Mouse (Mus musculus): ENCODE data around the gene Gm11992. TPM values are rescaled to one million over a fixed set of nuclear protein-coding genes. Genes with fewer than 3 reads are reported as not detected.

The Gm11992 gene
- polyA plus RNA-seq, 1 experiment from 2014 or later, result 0.79 TPM

DNA sequence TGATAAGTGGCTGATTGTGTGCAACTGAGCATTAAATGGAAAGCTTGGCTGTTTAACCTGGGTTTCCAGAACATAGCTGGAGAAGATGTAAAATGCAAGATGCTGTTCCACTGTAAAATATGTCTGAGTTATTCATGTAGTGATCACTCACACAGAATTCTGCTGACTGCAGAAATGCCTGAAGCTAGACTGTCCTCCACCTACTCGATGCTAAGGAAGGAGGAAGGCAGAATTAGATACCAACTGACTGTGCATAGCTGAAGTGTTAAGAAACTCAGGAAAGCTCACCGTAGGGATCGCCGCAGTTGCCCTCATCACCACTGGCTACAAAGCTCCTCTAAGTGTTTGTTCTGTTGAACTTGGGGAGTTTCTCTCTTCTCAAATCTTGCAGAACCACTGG, 9.3 kb downstream of the Gm11992 start:
- H3K9ac ChIP-seq (ENCODE audit: low read depth, low read length), result no peak overlapping the region
- H3K9me3 ChIP-seq (ENCODE audit: control insufficient read depth, low read length), result no peaks in the 10 kb centered on the region
- H3K36me3 ChIP-seq (ENCODE audit: control insufficient read depth, insufficient read depth, low read length), result no peaks in the 10 kb centered on the region
- ATAC-seq (ENCODE audit: low FRiP score) (no peak), DNase-seq (ENCODE audit: low spot score) (no peak)
- H3K27ac ChIP-seq (ENCODE audit: low read depth, low read length), result no peak overlapping the region
- H3K4me1 ChIP-seq (replicated peaks; ENCODE audit: control insufficient read depth, insufficient read depth, low read length), result no peaks in the 10 kb centered on the region
- H3K27me3 ChIP-seq (ENCODE audit: control insufficient read depth, insufficient read depth, low read length), result no peaks in the 10 kb centered on the region
- no peak overlapping the region for H3K4me3 ChIP-seq (ENCODE audit: low read depth, low read length)
- 97% methylated on average over 4 of the region's 4 CpGs for WGBS
- H3K4me2 ChIP-seq (replicated peaks; ENCODE audit: low read depth, low read length), result no peak overlapping the region

- WGBS, result 62% methylated on average over 1 of the region's 1 CpGs
- no peaks in the 10 kb centered on the region for H3K4me1 ChIP-seq (replicated peaks; ENCODE audit: control insufficient read depth, insufficient read depth, low read length)
Observed at GRCm38 (mm10) chr11:9060029-9060428, 11.6 kb downstream of the Gm11992 start.

DNA sequence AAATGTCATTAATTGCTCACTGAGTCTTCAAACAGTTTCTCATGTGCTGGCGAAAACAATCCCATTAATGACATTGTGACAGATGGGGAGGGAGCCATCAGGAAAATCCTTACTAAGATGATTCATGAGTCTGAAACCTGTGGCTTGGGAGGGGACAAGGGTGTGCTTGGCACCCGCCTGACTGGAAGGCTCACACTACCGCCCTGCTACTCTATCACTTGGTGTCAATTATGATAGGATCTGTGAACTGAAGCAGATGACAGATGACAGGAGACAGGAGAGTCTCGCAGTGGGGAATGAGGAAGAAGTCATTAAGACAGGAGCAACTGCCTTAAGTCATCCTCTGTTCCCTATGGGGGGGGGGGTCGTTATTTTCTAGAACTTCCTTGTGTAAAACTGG, 12.1 kb downstream of the Gm11992 start:
- no peak for ATAC-seq (ENCODE audit: low FRiP score)
- DNase-seq (ENCODE audit: low spot score), result no peak
- H3K4me1 ChIP-seq (replicated peaks; ENCODE audit: control insufficient read depth, insufficient read depth, low read length), result no peaks in the 10 kb centered on the region
- H3K9me3 ChIP-seq (ENCODE audit: control insufficient read depth, low read length), result no peaks in the 10 kb centered on the region
- no peaks in the 10 kb centered on the region for H3K27me3 ChIP-seq (ENCODE audit: control insufficient read depth, insufficient read depth, low read length)
- no peak overlapping the region for H3K4me2 ChIP-seq (replicated peaks; ENCODE audit: low read depth, low read length)
- no peak overlapping the region for H3K27ac ChIP-seq (ENCODE audit: low read depth, low read length)
- H3K4me3 ChIP-seq (ENCODE audit: low read depth, low read length), result no peak overlapping the region
- no peaks in the 10 kb centered on the region for H3K36me3 ChIP-seq (ENCODE audit: control insufficient read depth, insufficient read depth, low read length)
- WGBS, result 72% methylated on average over 5 of the region's 5 CpGs
- no peak overlapping the region for H3K9ac ChIP-seq (ENCODE audit: low read depth, low read length)

More at GRCm38 (mm10) chr11:9060029-9060428, 11.6 kb downstream of the Gm11992 start:
- no peak overlapping the region for H3K4me2 ChIP-seq (replicated peaks; ENCODE audit: low read depth, low read length)
- H3K36me3 ChIP-seq (ENCODE audit: control insufficient read depth, insufficient read depth, low read length), result no peaks in the 10 kb centered on the region
- H3K9ac ChIP-seq (ENCODE audit: low read depth, low read length), result no peak overlapping the region
- ATAC-seq (ENCODE audit: low FRiP score) (no peak), DNase-seq (ENCODE audit: low spot score) (no peak)
- no peak overlapping the region for H3K27ac ChIP-seq (ENCODE audit: low read depth, low read length)
- no peaks in the 10 kb centered on the region for H3K27me3 ChIP-seq (ENCODE audit: control insufficient read depth, insufficient read depth, low read length)
- H3K9me3 ChIP-seq (ENCODE audit: control insufficient read depth, low read length), result no peaks in the 10 kb centered on the region
- H3K4me3 ChIP-seq (ENCODE audit: low read depth, low read length), result no peak overlapping the region

GRCm38 (mm10) chr11:9076444-9076843, 28.1 kb downstream of the Gm11992 start:
- Histone ChIP-seq H3K4me3 (ENCODE audit: low read depth, low read length) (no peak overlapping the region), H3K27me3 (ENCODE audit: control insufficient read depth, insufficient read depth, low read length) (no peaks in the 10 kb centered on the region), H3K9ac (ENCODE audit: low read depth, low read length) (no peak overlapping the region), H3K9me3 (ENCODE audit: control insufficient read depth, low read length) (no peaks in the 10 kb centered on the region), H3K4me2 (replicated peaks; ENCODE audit: low read depth, low read length) (no peak overlapping the region), H3K36me3 (ENCODE audit: control insufficient read depth, insufficient read depth, low read length) (no peaks in the 10 kb centered on the region), H3K4me1 (replicated peaks; ENCODE audit: control insufficient read depth, insufficient read depth, low read length) (no peaks in the 10 kb centered on the region), H3K27ac (ENCODE audit: low read depth, low read length) (no peak overlapping the region)
- DNase-seq (ENCODE audit: low spot score) (no peak), ATAC-seq (ENCODE audit: low FRiP score) (no peak)
- WGBS, result 84% methylated on average over 3 of the region's 3 CpGs

- no peaks in the 10 kb centered on the region for H3K9me3 ChIP-seq (ENCODE audit: control insufficient read depth, low read length)
- peaks cover 13% of the 10 kb centered on the region for H3K27me3 ChIP-seq (ENCODE audit: control insufficient read depth, insufficient read depth, low read length)
- H3K4me2 ChIP-seq (replicated peaks; ENCODE audit: low read depth, low read length), result no peak overlapping the region
- no peak overlapping the region for H3K27ac ChIP-seq (ENCODE audit: low read depth, low read length)
- H3K4me1 ChIP-seq (replicated peaks; ENCODE audit: control insufficient read depth, insufficient read depth, low read length), result 0 out of 2 replicates have a peak, but pooled peaks cover 4% of the 10 kb centered on the region
- WGBS, result 85% methylated on average over 2 of the region's 2 CpGs
- ATAC-seq (ENCODE audit: low FRiP score) (no peak), DNase-seq (ENCODE audit: low spot score) (no peak)
- H3K36me3 ChIP-seq (ENCODE audit: control insufficient read depth, insufficient read depth, low read length), result no peaks in the 10 kb centered on the region
- no peak overlapping the region for H3K9ac ChIP-seq (ENCODE audit: low read depth, low read length)
- H3K4me3 ChIP-seq (ENCODE audit: low read depth, low read length), result no peak overlapping the region
Observed at GRCm38 (mm10) chr11:9113189-9113588, 64.8 kb downstream of the Gm11992 start.

GRCm38 (mm10) chr11:9115367-9116120, 67.2 kb downstream of the Gm11992 start:
- H3K9ac ChIP-seq (ENCODE audit: low read depth, low read length), result no peak overlapping the region
- no peak overlapping the region for H3K4me3 ChIP-seq (ENCODE audit: low read depth, low read length)
- H3K27me3 ChIP-seq (ENCODE audit: control insufficient read depth, insufficient read depth, low read length), result peaks cover 22% of the 10 kb centered on the region
- ATAC-seq (ENCODE audit: low FRiP score), result no peak
- H3K9me3 ChIP-seq (ENCODE audit: control insufficient read depth, low read length), result no peaks in the 10 kb centered on the region
- DNase-seq (ENCODE audit: low spot score), result peak; percentile 14
- 16% methylated on average over 9 of the region's 9 CpGs for WGBS
- no peaks in the 10 kb centered on the region for H3K36me3 ChIP-seq (ENCODE audit: control insufficient read depth, insufficient read depth, low read length)
- H3K4me1 ChIP-seq (replicated peaks; ENCODE audit: control insufficient read depth, insufficient read depth, low read length), result 0 out of 2 replicates have a peak, but pooled peaks cover 8% of the 10 kb centered on the region
- no peak overlapping the region for H3K27ac ChIP-seq (ENCODE audit: low read depth, low read length)
- H3K4me2 ChIP-seq (replicated peaks; ENCODE audit: low read depth, low read length), result no peak overlapping the region

DNA sequence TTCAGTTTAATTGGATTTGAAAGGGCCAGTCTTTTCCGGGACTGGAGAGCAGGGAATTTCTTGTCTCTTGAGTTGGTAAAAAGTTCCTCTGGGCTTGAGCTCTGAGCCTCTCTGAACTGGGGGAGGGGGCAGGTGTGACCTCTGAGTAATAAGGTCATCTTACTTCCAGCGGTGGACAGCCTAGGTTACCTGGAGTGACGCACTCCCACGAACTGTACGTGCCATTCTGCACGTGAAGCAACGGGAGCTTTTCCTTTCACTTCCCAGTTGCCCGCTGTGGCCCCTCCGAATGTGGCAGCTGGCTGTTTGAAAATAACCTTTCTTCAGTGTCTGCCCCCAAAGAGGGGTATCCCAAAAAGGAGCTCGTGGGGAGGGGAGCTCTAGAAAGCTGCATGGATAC, 67.7 kb downstream of the Gm11992 start:
- Histone ChIP-seq H3K9me3 (ENCODE audit: control insufficient read depth, low read length) (no peaks in the 10 kb centered on the region), H3K9ac (ENCODE audit: low read depth, low read length) (no peak overlapping the region), H3K4me3 (ENCODE audit: low read depth, low read length) (no peak overlapping the region), H3K27ac (ENCODE audit: low read depth, low read length) (no peak overlapping the region), H3K27me3 (ENCODE audit: control insufficient read depth, insufficient read depth, low read length) (peaks cover 22% of the 10 kb centered on the region), H3K4me1 (replicated peaks; ENCODE audit: control insufficient read depth, insufficient read depth, low read length) (0 out of 2 replicates have a peak, but pooled peaks cover 8% of the 10 kb centered on the region), H3K36me3 (ENCODE audit: control insufficient read depth, insufficient read depth, low read length) (no peaks in the 10 kb centered on the region), H3K4me2 (replicated peaks; ENCODE audit: low read depth, low read length) (no peak overlapping the region)
- ATAC-seq (ENCODE audit: low FRiP score), result no peak
- WGBS, result under 1% methylated on average over 10 of the region's 10 CpGs
- peak; percentile 40 for DNase-seq (ENCODE audit: low spot score)

DNA sequence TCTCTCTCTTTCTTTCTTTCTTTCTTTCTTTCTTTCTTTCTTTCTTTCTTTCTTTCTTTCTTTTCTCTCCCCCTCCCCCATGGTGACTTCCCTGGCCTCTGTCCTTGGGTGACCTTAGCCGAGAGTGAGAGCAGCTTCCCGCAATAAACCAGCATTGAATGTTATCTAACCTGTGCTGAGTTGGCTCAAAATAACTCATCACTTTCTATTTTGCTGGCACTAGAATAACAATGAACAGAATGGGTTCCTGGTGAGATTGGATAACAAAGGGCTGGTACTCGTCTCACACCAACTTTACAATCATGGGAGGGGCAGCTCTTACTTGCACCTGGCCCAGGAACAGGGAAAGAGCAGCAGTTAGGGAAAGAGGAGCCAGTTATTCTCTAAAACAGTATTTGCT, 68.5 kb downstream of the Gm11992 start:
- H3K27me3 ChIP-seq (ENCODE audit: control insufficient read depth, insufficient read depth, low read length), result peaks cover 22% of the 10 kb centered on the region
- 2% methylated on average over 3 of the region's 3 CpGs for WGBS

More for the DNA sequence above, 68.5 kb downstream of the Gm11992 start:
- no peaks in the 10 kb centered on the region for H3K9me3 ChIP-seq (ENCODE audit: control insufficient read depth, low read length)
- H3K4me2 ChIP-seq (replicated peaks; ENCODE audit: low read depth, low read length), result no peak overlapping the region
- H3K27ac ChIP-seq (ENCODE audit: low read depth, low read length), result no peak overlapping the region
- no peak overlapping the region for H3K4me3 ChIP-seq (ENCODE audit: low read depth, low read length)
- H3K36me3 ChIP-seq (ENCODE audit: control insufficient read depth, insufficient read depth, low read length), result no peaks in the 10 kb centered on the region
- 0 out of 2 replicates have a peak, but pooled peaks cover 8% of the 10 kb centered on the region for H3K4me1 ChIP-seq (replicated peaks; ENCODE audit: control insufficient read depth, insufficient read depth, low read length)
- ATAC-seq (ENCODE audit: low FRiP score) (no peak), DNase-seq (ENCODE audit: low spot score) (no peak)
- H3K9ac ChIP-seq (ENCODE audit: low read depth, low read length), result no peak overlapping the region
